Mouse (Mus musculus): ENCODE data around the gene Sgms1.
A peak's percentile ranks its signal among the peaks of the same experiment; 100 is the strongest.
"Not testable (repeated sequence)": the region's sequence is repeated elsewhere in the genome, so short reads cannot be mapped to it uniquely, and the experiment has no call there.

Gene Sgms1

GRCm38 (mm10) chr19:32172511-32172981 is 217.0 kb downstream of the Sgms1 start:
- no peak for DNase-seq

- DNase-seq = no peak
These were observed 217.5 kb downstream of the Sgms1 start for GRCm38 (mm10) chr19:32171981-32172380.

GRCm38 (mm10) chr19:32169634-32170540 is 219.6 kb downstream of the Sgms1 start:
- peak; percentile 88 to 90 for DNase-seq

GRCm38 (mm10) chr19:32168031-32168430 is 221.5 kb downstream of the Sgms1 start:
- no peak for DNase-seq

GRCm38 (mm10) chr19:32166823-32167605 is 222.5 kb downstream of the Sgms1 start:
- no peak for DNase-seq

GRCm38 (mm10) chr19:32165711-32166110 is 223.8 kb downstream of the Sgms1 start:
- DNase-seq = no peak

GRCm38 (mm10) chr19:32164128-32164527 is 225.4 kb downstream of the Sgms1 start:
- DNase-seq = no peak

GRCm38 (mm10) chr19:32159944-32160343 is 229.6 kb downstream of the Sgms1 start:
- no peak for DNase-seq

GRCm38 (mm10) chr19:32159168-32159567 is 230.3 kb downstream of the Sgms1 start:
- DNase-seq = no peak

- no peak for DNase-seq
These were observed 232.5 kb downstream of the Sgms1 start for GRCm38 (mm10) chr19:32157045-32157444.

GRCm38 (mm10) chr19:32152529-32152928 is 237.0 kb downstream of the Sgms1 start:
- no peak for DNase-seq

GRCm38 (mm10) chr19:32148710-32149109 is 240.8 kb downstream of the Sgms1 start:
- no peak for DNase-seq

GRCm38 (mm10) chr19:32142383-32142782 is 247.1 kb downstream of the Sgms1 start:
- DNase-seq = no peak

- DNase-seq = no peak
These were observed 251.0 kb downstream of the Sgms1 start for GRCm38 (mm10) chr19:32138361-32139088.

- DNase-seq = no peak
These were observed 251.6 kb downstream of the Sgms1 start for GRCm38 (mm10) chr19:32137904-32138303.

- DNase-seq = no peak
These were observed 252.5 kb downstream of the Sgms1 start for GRCm38 (mm10) chr19:32136888-32137625.

- DNase-seq = not testable (repeated sequence)
These were observed 257.6 kb downstream of the Sgms1 start for GRCm38 (mm10) chr19:32131707-32132488.

GRCm38 (mm10) chr19:32129281-32129680 is 260.2 kb downstream of the Sgms1 start:
- no peak for DNase-seq

GRCm38 (mm10) chr19:32127180-32127850 is 262.2 kb downstream of the Sgms1 start:
- DNase-seq = peak; percentile 19 to 25

- no peak for DNase-seq
These were observed 265.4 kb downstream of the Sgms1 start for GRCm38 (mm10) chr19:32124155-32124554.

GRCm38 (mm10) chr19:32123196-32123595 is 266.3 kb downstream of the Sgms1 start:
- DNase-seq = no peak

Measured in cerebellum, adult 18-20 months (tissue).